Mouse (Mus musculus) myocyte (in vitro differentiated cells): ENCODE results near the gene Nap1l5.

Source experiments
- CEBPB ChIP-seq: IDR thresholded peaks from 2 replicates; pipeline ENCODE4 v1.6.1; 2011; ENCODE audit warnings: mild to moderate bottlenecking, moderate library complexity; ENCODE audit not compliant: poor library complexity, insufficient read depth, severe bottlenecking
- E2F4 ChIP-seq: IDR thresholded peaks from one replicate; pipeline ENCODE4 v1.6.1; 2011; ENCODE audit warnings: mild to moderate bottlenecking, control low read depth, moderate library complexity; ENCODE audit not compliant: insufficient read depth
- MAX ChIP-seq: IDR thresholded peaks from one replicate; pipeline ENCODE4 v1.6.1; 2011; ENCODE audit warnings: low read depth, mild to moderate bottlenecking, control low read depth
- MYOD1 ChIP-seq, 3 experiments: IDR thresholded peaks; one replicate each; pipeline ENCODE4 v1.6.1; 2011; ENCODE audit warnings: control low read depth in 2 of 3, low read depth in 2 of 3, mild to moderate bottlenecking in 2 of 3, moderate library complexity in 1 of 3; ENCODE audit not compliant: insufficient read length in 2 of 3, control insufficient read depth in 1 of 3
- MYOG ChIP-seq, 3 experiments: IDR thresholded peaks; one replicate each; pipeline ENCODE4 v1.6.1; 2011; ENCODE audit warnings: control low read depth in 2 of 3, low read depth in 2 of 3, mild to moderate bottlenecking in 2 of 3; ENCODE audit not compliant: insufficient read length in 2 of 3, control insufficient read depth in 1 of 3, insufficient read depth in 1 of 3
- POLR2A ChIP-seq: IDR thresholded peaks from one replicate; pipeline ENCODE4 v1.6.1; 2011; ENCODE audit warnings: low read depth, mild to moderate bottlenecking, control low read depth, moderate library complexity; ENCODE audit not compliant: insufficient read length
- POLR2AphosphoS2 ChIP-seq: IDR thresholded peaks from one replicate; pipeline ENCODE4 v1.6.1; 2011; ENCODE audit warnings: low read depth, control low read depth; ENCODE audit not compliant: insufficient read length
- REST ChIP-seq: IDR thresholded peaks from one replicate; pipeline ENCODE4 v1.6.1; 2011; ENCODE audit warnings: mild to moderate bottlenecking, control low read depth, moderate library complexity; ENCODE audit not compliant: insufficient read depth, insufficient read length
- SRF ChIP-seq: IDR thresholded peaks from one replicate; pipeline ENCODE4 v1.6.1; 2011; ENCODE audit warnings: low read depth; ENCODE audit not compliant: control insufficient read depth, insufficient read length
- TCF12 ChIP-seq: IDR thresholded peaks from one replicate; pipeline ENCODE4 v1.6.1; 2011; ENCODE audit warnings: mild to moderate bottlenecking, control low read depth; ENCODE audit not compliant: poor library complexity, insufficient read depth, severe bottlenecking
- TCF3 ChIP-seq: IDR thresholded peaks from one replicate; pipeline ENCODE4 v1.6.1; 2011; ENCODE audit warnings: low read depth, control low read depth; ENCODE audit not compliant: insufficient read length
- USF1 ChIP-seq: IDR thresholded peaks from one replicate; pipeline ENCODE4 v1.6.1; 2011; ENCODE audit warnings: low read depth, mild to moderate bottlenecking, control low read depth, moderate library complexity

- no peak for TF ChIP-seq POLR2A
- no peak for TF ChIP-seq TCF3
- no peak for TF ChIP-seq SRF
- TF ChIP-seq USF1: no peak
- TF ChIP-seq TCF12: no peak
- no peak for TF ChIP-seq POLR2AphosphoS2
- no peak for TF ChIP-seq MAX
- no peak for TF ChIP-seq MYOD1 (IDR thresholded peaks at IDR 0.05; ENCODE audit: control insufficient read depth in 1 of 3, insufficient read length in 2 of 3, low read depth in 2 of 3)
- no peak for TF ChIP-seq CEBPB
- TF ChIP-seq E2F4: no peak
- TF ChIP-seq MYOG (IDR thresholded peaks at IDR 0.05; ENCODE audit: control insufficient read depth in 1 of 3, insufficient read depth in 1 of 3, insufficient read length in 2 of 3, low read depth in 2 of 3): no peak
- no peak for TF ChIP-seq REST
These were observed 26.0 kb downstream of the Nap1l5 start for GRCm38 (mm10) chr6:58880861-58881260.
